Comparison of ENCODE assay signal across 7 mouse cellular contexts in the genomic region with DNA sequence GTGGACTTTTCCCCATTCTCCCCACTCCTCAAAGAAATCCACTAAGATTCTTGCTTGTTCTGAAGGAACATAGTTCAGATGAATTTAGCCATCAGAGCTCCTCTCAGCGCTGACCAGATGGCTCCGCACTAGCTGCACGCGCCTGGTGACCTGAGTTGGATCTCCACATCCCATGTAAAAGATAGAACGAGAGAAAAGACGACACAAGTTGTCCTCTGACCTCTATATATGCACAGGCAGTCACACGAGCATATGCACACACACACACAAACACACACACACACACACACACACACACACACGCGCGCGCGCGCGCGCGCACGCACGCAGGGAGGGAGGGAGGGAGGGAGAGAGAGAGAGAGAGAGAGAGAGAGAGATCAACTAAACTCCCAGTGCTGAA.
DNase-seq lines count a peak whose midpoint lies in the region; ATAC-seq and TF ChIP-seq lines count a peak whose summit lies in the region.

No protein-coding gene starts in this region.

- TF ChIP-seq EP300 in liver, embryonic 14.5 days (IDR thresholded peaks at IDR 0.05; ENCODE audit: low read depth), result no peak

- TF ChIP-seq CTCF in liver, embryonic 14.5 days (IDR thresholded peaks at IDR 0.05; ENCODE audit: low read depth), result no peak

- no peak for ATAC-seq in embryonic facial prominence, embryonic 13.5 days (ENCODE audit: insufficient number of reproducible peaks, insufficient read depth, low FRiP score, low TSS enrichment, low read depth)
- ATAC-seq in liver, embryonic 14.5 days (ENCODE audit: insufficient read depth), result no peak

- H3K27me3 ChIP-seq in embryonic facial prominence, embryonic 13.5 days, result no peaks in the 10 kb centered on the region
- H3K27me3 ChIP-seq in liver, embryonic 14.5 days (ENCODE audit: control insufficient read depth, insufficient read depth, low read length), result no peaks in the 10 kb centered on the region

- peak overlapping the region; percentile 68 for H3K4me2 ChIP-seq in embryonic facial prominence, embryonic 13.5 days
- H3K4me2 ChIP-seq in liver, embryonic 14.5 days (ENCODE audit: low read depth), result peak overlapping the region; percentile 51

- peak; percentile 23 for DNase-seq in urinary bladder, adult 2 months (ENCODE audit: low spot score)
- DNase-seq in urinary bladder, postnatal 4 days (ENCODE audit: low spot score in 2 of 2), result no peak
- peak; percentile 24 for DNase-seq in heart, postnatal 4 days
- no peak for DNase-seq in liver, embryonic 14.5 days (ENCODE audit: low read depth in 3 of 3, low spot score in 3 of 3)
- DNase-seq in testis, postnatal 10 days (ENCODE audit: low spot score), result peak; percentile 50
- DNase-seq in layer of hippocampus, adult 9-11 months, result no peak

- no peaks in the 10 kb centered on the region for H3K36me3 ChIP-seq in embryonic facial prominence, embryonic 13.5 days
- no peaks in the 10 kb centered on the region for H3K36me3 ChIP-seq in liver, embryonic 14.5 days (replicated peaks; ENCODE audit: control insufficient read depth, insufficient read depth, low read depth)

- H3K9me3 ChIP-seq in embryonic facial prominence, embryonic 13.5 days, result no peaks in the 10 kb centered on the region
- H3K9me3 ChIP-seq in liver, embryonic 14.5 days (ENCODE audit: control insufficient read depth, low read length), result no peaks in the 10 kb centered on the region

- peak overlapping the region; percentile 72 for H3K9ac ChIP-seq in embryonic facial prominence, embryonic 13.5 days
- no peak overlapping the region for H3K9ac ChIP-seq in liver, embryonic 14.5 days (replicated peaks)

- peaks cover 5% of the 10 kb centered on the region; the same call in 1 of the 2 replicates for H3K4me1 ChIP-seq in embryonic facial prominence, embryonic 13.5 days
- no peaks in the 10 kb centered on the region for H3K4me1 ChIP-seq in liver, embryonic 14.5 days (replicated peaks; ENCODE audit: control insufficient read depth in 2 of 2, insufficient read depth in 2 of 2, low read length in 1 of 2)

- peak overlapping the region; percentile 90 for H3K27ac ChIP-seq in embryonic facial prominence, embryonic 13.5 days
- H3K27ac ChIP-seq in liver, embryonic 14.5 days, result no peak overlapping the region

- peak overlapping the region; percentile 52 for H3K4me3 ChIP-seq in embryonic facial prominence, embryonic 13.5 days
- peak overlapping the region; percentile 32 to 42; a peak in 3 of 4 replicates for H3K4me3 ChIP-seq in liver, embryonic 14.5 days (ENCODE audit: insufficient read depth in 1 of 2, low read depth in 2 of 2, low read length in 2 of 2)

- WGBS in embryonic facial prominence, embryonic 13.5 days, result under 1% methylated on average over 18 of the region's 18 CpGs
- under 1% methylated on average over 18 of the region's 18 CpGs for WGBS in liver, embryonic 14.5 days (ENCODE audit: insufficient replicate concordance)

Comparison
In these comparisons a context has a peak if more than half of its experiments do, and no peak if none do; other contexts are left out.
1. DNase-seq: peak in urinary bladder, adult 2 months (single experiment), heart, postnatal 4 days (single experiment) and testis, postnatal 10 days (single experiment); none in urinary bladder, postnatal 4 days (0 of 2), liver, embryonic 14.5 days (0 of 3) and layer of hippocampus, adult 9-11 months (single experiment).